Mouse (Mus musculus) brain, adult 2 months (tissue): Measurements from ENCODE around the gene Nckap1l.

Experiments used
- DNase-seq: peaks from one replicate; pipeline ENCODE4 v3.0.0; 2011; ENCODE audit warnings: low read depth, low spot score

The Nckap1l gene

DNA sequence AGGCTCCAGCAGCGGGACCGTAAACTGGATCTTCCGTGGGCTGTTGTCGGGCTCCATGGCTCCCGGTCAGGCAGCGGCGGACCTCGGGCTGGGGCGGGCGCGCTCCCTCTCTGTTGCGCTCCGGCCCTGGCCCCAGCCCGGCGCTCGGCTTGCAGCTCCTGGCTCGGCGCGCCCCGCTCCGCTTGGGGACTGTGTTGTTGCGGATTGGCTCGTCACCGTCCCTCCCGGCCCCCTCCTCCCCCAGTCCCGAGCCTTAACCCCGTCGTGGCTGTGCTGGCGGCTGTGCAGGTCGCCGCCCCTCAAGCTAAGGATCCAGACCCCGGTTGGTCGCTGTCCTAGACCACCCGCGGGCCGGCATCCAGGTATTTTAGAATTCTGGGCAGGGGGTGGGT, 84.2 kb downstream of the Nckap1l start, which contains the start of gene Ppp1r1a:
Gene Ppp1r1a (minus strand): TSS at position 182 of the 392 bp plus-strand sequence.
- peak; percentile 81 for DNase-seq

DNA sequence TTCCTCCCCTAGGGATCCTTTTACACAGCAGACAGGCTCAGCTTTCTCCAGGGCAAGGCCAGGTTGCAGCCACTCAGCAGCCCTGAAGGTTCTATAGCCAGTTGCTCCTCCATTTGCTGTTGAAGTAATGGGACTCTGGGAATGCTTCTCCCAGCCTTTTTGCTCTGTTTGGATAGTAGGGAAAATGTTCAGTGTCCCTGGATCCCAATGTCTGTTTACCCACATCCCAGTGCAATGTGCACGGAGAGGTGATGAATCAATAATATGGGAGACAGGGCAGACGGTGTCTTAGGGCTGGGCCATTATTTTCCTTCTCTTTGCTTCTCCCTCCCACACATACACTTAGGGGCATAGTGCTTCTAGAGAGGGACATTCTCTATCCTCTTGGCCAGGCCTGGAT, 85.7 kb downstream of the Nckap1l start:
- DNase-seq = no peak

DNA sequence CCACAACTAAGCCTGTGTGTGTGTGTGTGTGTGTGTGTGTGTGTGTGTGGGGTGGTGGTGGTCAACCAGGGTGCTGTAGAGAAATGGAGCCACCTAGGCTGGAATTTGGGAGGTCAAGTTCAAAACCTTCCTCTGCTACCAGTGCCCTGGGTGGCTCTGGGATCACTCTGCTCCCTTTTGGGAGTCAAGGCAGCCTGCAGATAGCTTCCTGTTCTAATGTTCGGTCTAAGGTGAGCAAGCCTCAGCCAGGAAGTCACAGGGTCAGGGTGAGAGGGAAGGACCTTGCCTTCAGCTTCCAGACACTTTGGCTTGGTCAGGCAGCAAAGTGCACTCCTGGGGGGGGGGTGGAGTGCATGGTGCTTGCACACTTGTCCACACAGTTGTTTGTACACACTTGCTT, 87.1 kb downstream of the Nckap1l start:
- DNase-seq = no peak

DNA sequence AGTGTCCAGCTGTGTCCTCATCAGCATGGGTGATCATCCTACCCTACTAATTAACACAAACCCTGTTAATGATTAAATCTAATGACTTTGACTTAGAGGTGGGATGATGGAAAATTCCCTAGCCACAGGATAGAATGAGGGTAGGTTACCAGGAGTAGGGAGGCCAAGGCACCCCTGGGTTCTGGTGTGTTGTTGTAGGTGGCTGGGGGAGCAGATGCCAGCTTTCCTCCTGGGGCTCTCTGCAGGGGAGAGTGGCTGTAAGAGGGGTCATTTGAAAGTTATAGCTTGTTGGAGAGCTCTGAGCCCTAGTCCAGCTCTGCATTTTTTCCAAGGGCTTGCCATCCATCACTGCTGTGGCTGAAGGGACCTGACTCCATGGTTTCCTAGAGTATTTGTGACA, 88.9 kb downstream of the Nckap1l start:
- DNase-seq = no peak

DNA sequence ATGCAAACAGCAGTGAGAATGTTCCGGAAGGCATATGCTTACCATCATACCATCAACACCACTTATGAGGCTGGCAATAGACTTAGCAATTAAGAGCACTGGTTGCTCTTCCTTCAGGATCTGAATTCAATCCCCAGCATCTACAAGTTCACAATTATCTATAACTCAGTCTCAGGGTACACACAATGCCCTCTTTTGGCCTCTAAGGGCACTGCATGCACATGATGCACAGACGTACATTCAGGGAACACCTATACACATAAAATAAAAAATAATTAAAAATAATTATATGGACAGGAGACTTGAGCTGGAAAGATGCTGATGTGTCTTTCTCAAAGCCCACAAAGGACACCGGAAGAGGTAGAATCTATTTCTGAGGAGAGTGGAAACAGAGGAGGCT, 94.4 kb downstream of the Nckap1l start:
- DNase-seq = no peak
